Mouse (Mus musculus): Measurements from ENCODE around the gene Col4a3. TPM values are rescaled to one million over a fixed set of nuclear protein-coding genes. Genes with fewer than 3 reads are reported as not detected.

Gene Col4a3
- polyA plus RNA-seq, 1 experiment from 2014 or later, result 0.22 TPM

DNA sequence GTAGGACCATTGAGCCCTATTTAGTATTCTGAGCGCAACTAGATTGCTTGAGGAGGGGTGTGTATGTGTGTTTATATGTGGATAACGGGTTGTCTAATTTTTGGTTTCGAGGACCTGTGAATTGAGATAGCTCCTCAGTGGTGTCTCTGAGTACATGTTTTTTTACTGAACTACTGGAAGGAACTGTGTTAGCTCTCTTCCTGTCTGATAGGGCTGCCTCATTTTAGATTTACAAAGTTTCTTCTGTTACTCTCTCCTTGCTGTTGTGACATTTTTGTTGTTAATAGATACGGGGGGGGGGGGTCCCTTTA is 139.1 kb downstream of the Col4a3 start:
- peaks cover 7% of the 10 kb centered on the region for H3K4me1 ChIP-seq (replicated peaks; ENCODE audit: control insufficient read depth, insufficient read depth, low read length)
- no peaks in the 10 kb centered on the region for H3K27me3 ChIP-seq (replicated peaks; ENCODE audit: control insufficient read depth, insufficient read depth, low read length)
- no peaks in the 10 kb centered on the region for H3K9me3 ChIP-seq (ENCODE audit: control insufficient read depth, low read length)
- peak overlapping the region; percentile 87 for H3K4me3 ChIP-seq (ENCODE audit: low read depth, low read length)
- H3K4me2 ChIP-seq, result peak overlapping the region; percentile 87
- WGBS, result 32% methylated on average over 4 of the region's 4 CpGs
- H3K27ac ChIP-seq (ENCODE audit: low read depth, low read length), result peak overlapping the region; percentile 70
- DNase-seq (ENCODE audit: low spot score), result no peak
- peak; percentile 57 for ATAC-seq (replicated peaks; ENCODE audit: low FRiP score)
- H3K9ac ChIP-seq (ENCODE audit: low read depth, low read length), result peak overlapping the region; percentile 94
- peaks cover 5% of the 10 kb centered on the region for H3K36me3 ChIP-seq (ENCODE audit: control insufficient read depth, insufficient read depth, low read length)

- ATAC-seq (replicated peaks; ENCODE audit: low FRiP score) (no peak; the same call in 1 of the 2 replicates), DNase-seq (ENCODE audit: low spot score) (no peak)
- no peaks in the 10 kb centered on the region for H3K27me3 ChIP-seq (replicated peaks; ENCODE audit: control insufficient read depth, insufficient read depth, low read length)
- H3K9me3 ChIP-seq (ENCODE audit: control insufficient read depth, low read length), result no peaks in the 10 kb centered on the region
- peaks cover 9% of the 10 kb centered on the region for H3K36me3 ChIP-seq (ENCODE audit: control insufficient read depth, insufficient read depth, low read length)
- H3K4me1 ChIP-seq (replicated peaks; ENCODE audit: control insufficient read depth, insufficient read depth, low read length), result peaks cover 7% of the 10 kb centered on the region
- H3K4me2 ChIP-seq, result peak overlapping the region; percentile 87
- WGBS, result 49% methylated on average over 5 of the region's 5 CpGs
- peak overlapping the region; percentile 70; the same call in 1 of the 2 replicates for H3K27ac ChIP-seq (ENCODE audit: low read depth, low read length)
- H3K9ac ChIP-seq (ENCODE audit: low read depth, low read length), result peak overlapping the region; percentile 94
- peak overlapping the region; percentile 87 for H3K4me3 ChIP-seq (ENCODE audit: low read depth, low read length)
These were observed 139.8 kb downstream of the Col4a3 start for GRCm38 (mm10) chr1:82726482-82726881.

DNA sequence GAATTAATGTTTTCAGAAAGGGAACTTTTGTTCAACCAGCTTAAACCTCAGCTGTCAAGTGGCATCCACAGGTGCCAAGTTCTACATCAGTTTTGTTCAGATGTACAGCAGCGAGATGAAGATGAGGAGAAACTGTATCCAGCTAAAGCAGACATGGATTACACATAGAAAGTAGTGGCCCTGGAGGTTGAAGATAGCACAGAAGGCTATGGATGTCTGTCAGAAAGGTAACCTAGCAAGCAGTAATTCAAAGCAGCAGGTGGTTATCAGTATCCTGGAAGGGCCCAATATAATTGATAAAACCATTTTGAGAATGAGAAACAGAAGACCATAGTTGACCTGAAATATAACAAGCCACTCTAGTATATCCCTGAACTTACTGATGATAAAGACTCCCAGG is 146.6 kb downstream of the Col4a3 start:
- H3K4me2 ChIP-seq, result no peak overlapping the region
- DNase-seq (ENCODE audit: low spot score) (no peak), ATAC-seq (replicated peaks; ENCODE audit: low FRiP score) (peak; percentile 71)
- H3K4me3 ChIP-seq (ENCODE audit: low read depth, low read length), result no peak overlapping the region
- no peak overlapping the region for H3K27ac ChIP-seq (ENCODE audit: low read depth, low read length)
- no peaks in the 10 kb centered on the region for H3K9me3 ChIP-seq (ENCODE audit: control insufficient read depth, low read length)
- no peaks in the 10 kb centered on the region for H3K27me3 ChIP-seq (replicated peaks; ENCODE audit: control insufficient read depth, insufficient read depth, low read length)
- H3K9ac ChIP-seq (ENCODE audit: low read depth, low read length), result no peak overlapping the region
- peaks cover 21% of the 10 kb centered on the region for H3K36me3 ChIP-seq (ENCODE audit: control insufficient read depth, insufficient read depth, low read length)
- no peaks in the 10 kb centered on the region for H3K4me1 ChIP-seq (replicated peaks; ENCODE audit: control insufficient read depth, insufficient read depth, low read length)
- 70% methylated on average over 1 of the region's 1 CpGs for WGBS

- Histone ChIP-seq H3K4me1 (replicated peaks; ENCODE audit: control insufficient read depth, insufficient read depth, low read length) (no peaks in the 10 kb centered on the region), H3K4me3 (ENCODE audit: low read depth, low read length) (no peak overlapping the region), H3K9me3 (ENCODE audit: control insufficient read depth, low read length) (no peaks in the 10 kb centered on the region), H3K9ac (ENCODE audit: low read depth, low read length) (no peak overlapping the region), H3K27me3 (replicated peaks; ENCODE audit: control insufficient read depth, insufficient read depth, low read length) (no peaks in the 10 kb centered on the region), H3K4me2 (no peak overlapping the region), H3K27ac (ENCODE audit: low read depth, low read length) (no peak overlapping the region), H3K36me3 (ENCODE audit: control insufficient read depth, insufficient read depth, low read length) (peaks cover 17% of the 10 kb centered on the region; the same call in 1 of the 2 replicates)
- DNase-seq (ENCODE audit: low spot score), result no peak
- no peak for ATAC-seq (replicated peaks; ENCODE audit: low FRiP score)
- WGBS, result 84% methylated on average over 1 of the region's 1 CpGs
These were observed 151.3 kb downstream of the Col4a3 start for GRCm38 (mm10) chr1:82738066-82738465.

GRCm38 (mm10) chr1:82741539-82741938 is 154.8 kb downstream of the Col4a3 start:
- 85% methylated on average over 7 of the region's 7 CpGs for WGBS
- peaks cover 8% of the 10 kb centered on the region; the same call in 1 of the 2 replicates for H3K36me3 ChIP-seq (ENCODE audit: control insufficient read depth, insufficient read depth, low read length)
- H3K27me3 ChIP-seq (replicated peaks; ENCODE audit: control insufficient read depth, insufficient read depth, low read length), result no peaks in the 10 kb centered on the region

GRCm38 (mm10) chr1:82743962-82744361 is 157.2 kb downstream of the Col4a3 start:
- H3K27ac ChIP-seq (ENCODE audit: low read depth, low read length), result no peak overlapping the region
- no peaks in the 10 kb centered on the region for H3K27me3 ChIP-seq (replicated peaks; ENCODE audit: control insufficient read depth, insufficient read depth, low read length)
- peaks cover 8% of the 10 kb centered on the region; the same call in 1 of the 2 replicates for H3K36me3 ChIP-seq (ENCODE audit: control insufficient read depth, insufficient read depth, low read length)
- DNase-seq (ENCODE audit: low spot score) (no peak), ATAC-seq (replicated peaks; ENCODE audit: low FRiP score) (no peak)
- no peak overlapping the region for H3K4me2 ChIP-seq
- no peak overlapping the region for H3K4me3 ChIP-seq (ENCODE audit: low read depth, low read length)
- 0 out of 2 replicates have a peak, but pooled peaks cover 2% of the 10 kb centered on the region for H3K4me1 ChIP-seq (replicated peaks; ENCODE audit: control insufficient read depth, insufficient read depth, low read length)
- H3K9me3 ChIP-seq (ENCODE audit: control insufficient read depth, low read length), result no peaks in the 10 kb centered on the region
- WGBS, result 90% methylated on average over 3 of the region's 3 CpGs
- no peak overlapping the region for H3K9ac ChIP-seq (ENCODE audit: low read depth, low read length)

More at GRCm38 (mm10) chr1:82741539-82741938, 154.8 kb downstream of the Col4a3 start:
- Histone ChIP-seq H3K27ac (ENCODE audit: low read depth, low read length) (no peak overlapping the region), H3K4me3 (ENCODE audit: low read depth, low read length) (no peak overlapping the region), H3K4me1 (replicated peaks; ENCODE audit: control insufficient read depth, insufficient read depth, low read length) (no peaks in the 10 kb centered on the region), H3K9ac (ENCODE audit: low read depth, low read length) (no peak overlapping the region), H3K9me3 (ENCODE audit: control insufficient read depth, low read length) (no peaks in the 10 kb centered on the region), H3K4me2 (no peak overlapping the region)
- no peak for ATAC-seq (replicated peaks; ENCODE audit: low FRiP score)
- DNase-seq (ENCODE audit: low spot score), result no peak

DNA sequence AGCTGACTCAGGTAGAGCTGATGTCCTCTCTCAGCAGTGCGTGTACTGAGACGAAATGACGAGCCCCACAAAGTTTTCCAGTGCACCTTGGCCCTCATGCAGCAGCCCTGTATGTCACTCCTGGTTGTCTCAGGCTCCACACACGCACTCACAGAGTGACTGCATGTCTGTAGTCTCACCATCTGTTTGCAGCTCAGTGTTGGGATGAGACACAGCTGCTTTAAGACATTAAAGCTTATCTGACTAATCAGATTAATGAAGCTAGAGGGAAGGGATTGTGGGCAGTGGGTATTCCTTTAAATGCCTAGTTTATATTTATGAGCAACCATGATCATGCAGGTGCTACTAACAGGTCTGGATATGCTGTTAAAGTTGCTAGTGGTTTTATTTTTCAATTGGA is 159.7 kb downstream of the Col4a3 start:
- no peak overlapping the region for H3K4me3 ChIP-seq (ENCODE audit: low read depth, low read length)
- H3K27me3 ChIP-seq (replicated peaks; ENCODE audit: control insufficient read depth, insufficient read depth, low read length), result no peaks in the 10 kb centered on the region
- H3K27ac ChIP-seq (ENCODE audit: low read depth, low read length), result no peak overlapping the region
- 0 out of 2 replicates have a peak, but pooled peaks cover 2% of the 10 kb centered on the region for H3K4me1 ChIP-seq (replicated peaks; ENCODE audit: control insufficient read depth, insufficient read depth, low read length)
- DNase-seq (ENCODE audit: low spot score) (no peak), ATAC-seq (replicated peaks; ENCODE audit: low FRiP score) (no peak)
- WGBS, result 92% methylated on average over 4 of the region's 4 CpGs
- no peak overlapping the region for H3K9ac ChIP-seq (ENCODE audit: low read depth, low read length)
- H3K4me2 ChIP-seq, result no peak overlapping the region
- peaks cover 6% of the 10 kb centered on the region; the same call in 1 of the 2 replicates for H3K36me3 ChIP-seq (ENCODE audit: control insufficient read depth, insufficient read depth, low read length)
- H3K9me3 ChIP-seq (ENCODE audit: control insufficient read depth, low read length), result no peaks in the 10 kb centered on the region

GRCm38 (mm10) chr1:82747714-82748452 is 161.2 kb downstream of the Col4a3 start:
- Histone ChIP-seq H3K9ac (ENCODE audit: low read depth, low read length) (no peak overlapping the region), H3K27me3 (replicated peaks; ENCODE audit: control insufficient read depth, insufficient read depth, low read length) (no peaks in the 10 kb centered on the region), H3K4me1 (replicated peaks; ENCODE audit: control insufficient read depth, insufficient read depth, low read length) (0 out of 2 replicates have a peak, but pooled peaks cover 2% of the 10 kb centered on the region), H3K9me3 (ENCODE audit: control insufficient read depth, low read length) (no peaks in the 10 kb centered on the region), H3K27ac (ENCODE audit: low read depth, low read length) (0 out of 2 replicates have a peak overlapping the region, but pooled peaks have one; percentile 5), H3K4me3 (ENCODE audit: low read depth, low read length) (no peak overlapping the region), H3K36me3 (ENCODE audit: control insufficient read depth, insufficient read depth, low read length) (peaks cover 8% of the 10 kb centered on the region; the same call in 1 of the 2 replicates), H3K4me2 (no peak overlapping the region)
- no peak for DNase-seq (ENCODE audit: low spot score)
- 62% methylated on average over 2 of the region's 2 CpGs for WGBS
- peak; percentile 78 for ATAC-seq (replicated peaks; ENCODE audit: low FRiP score)

DNA sequence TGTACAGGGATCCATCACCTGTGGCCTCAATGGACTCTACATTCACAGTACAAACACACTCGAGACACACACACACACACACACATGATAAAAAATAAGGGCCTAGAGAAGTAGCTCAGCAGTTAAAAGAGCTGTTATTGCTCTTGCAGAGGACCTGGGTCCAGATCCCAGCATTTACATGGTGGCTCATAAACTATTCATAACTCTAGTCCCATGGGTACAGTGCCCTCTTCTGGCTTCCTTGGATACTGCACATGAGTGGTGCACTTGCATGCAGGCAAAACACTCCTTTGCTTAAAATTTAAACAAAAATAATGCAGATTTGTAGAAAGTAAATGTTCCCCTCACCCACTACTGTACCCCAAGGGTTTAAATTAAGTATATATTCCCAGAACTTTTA is 172.8 kb downstream of the Col4a3 start:
- ATAC-seq (replicated peaks; ENCODE audit: low FRiP score), result no peak
- WGBS, result 75% methylated on average over 1 of the region's 1 CpGs

More for the DNA sequence above, 172.8 kb downstream of the Col4a3 start:
- Histone ChIP-seq H3K4me2 (no peak overlapping the region), H3K27me3 (replicated peaks; ENCODE audit: control insufficient read depth, insufficient read depth, low read length) (no peaks in the 10 kb centered on the region), H3K9me3 (ENCODE audit: control insufficient read depth, low read length) (peaks cover 2% of the 10 kb centered on the region; the same call in 1 of the 2 replicates), H3K36me3 (ENCODE audit: control insufficient read depth, insufficient read depth, low read length) (peaks cover 13% of the 10 kb centered on the region), H3K27ac (ENCODE audit: low read depth, low read length) (no peak overlapping the region), H3K4me1 (replicated peaks; ENCODE audit: control insufficient read depth, insufficient read depth, low read length) (no peaks in the 10 kb centered on the region), H3K4me3 (ENCODE audit: low read depth, low read length) (no peak overlapping the region), H3K9ac (ENCODE audit: low read depth, low read length) (no peak overlapping the region)
- no peak for DNase-seq (ENCODE audit: low spot score)
